Mouse (Mus musculus) neural tube, embryonic 15.5 days (tissue): ENCODE measurements around the gene Zfp472. TPM values are rescaled to one million over a fixed set of nuclear protein-coding genes. Genes with fewer than 3 reads are reported as not detected.

Experiments
- ATAC-seq: fragments of 200-750 bp; cut with Nextera tagmentation; 2 replicates; pipeline ENCODE4 v1.8.0; 2017; ENCODE audit warnings: mild to moderate bottlenecking, moderate TSS enrichment, moderate library complexity; ENCODE audit not compliant: low FRiP score
- H3K27ac ChIP-seq: fragments of 300-500 bp; sonication (generic); replicated peaks from 2 replicates; pipeline ENCODE4 v1.5.1; 2015; ENCODE audit warnings: mild to moderate bottlenecking, inconsistent platforms
- H3K27me3 ChIP-seq: fragments of 300-500 bp; sonication (generic); replicated peaks from 2 replicates; pipeline ENCODE4 v1.6.1; 2015; ENCODE audit warnings: inconsistent platforms
- H3K36me3 ChIP-seq: fragments of 300-500 bp; sonication (generic); 2 replicates; pipeline ENCODE4 v1.6.1; 2015; ENCODE audit warnings: inconsistent platforms
- H3K4me1 ChIP-seq: fragments of 300-500 bp; sonication (generic); 2 replicates; pipeline ENCODE4 v1.6.1; 2015; ENCODE audit warnings: inconsistent platforms
- H3K4me2 ChIP-seq: fragments of 300-500 bp; sonication (generic); 2 replicates; pipeline ENCODE4 v1.6.1; 2015; ENCODE audit warnings: inconsistent platforms, mild to moderate bottlenecking, moderate library complexity
- H3K4me3 ChIP-seq: fragments of 300-500 bp; sonication (generic); replicated peaks from 2 replicates; pipeline ENCODE4 v1.5.1; 2015; ENCODE audit warnings: mild to moderate bottlenecking, inconsistent platforms
- H3K9ac ChIP-seq: fragments of 300-500 bp; sonication (generic); replicated peaks from 2 replicates; pipeline ENCODE4 v1.6.1; 2015; ENCODE audit warnings: mild to moderate bottlenecking, inconsistent platforms
- H3K9me3 ChIP-seq: fragments of 300-500 bp; sonication (generic); replicated peaks from 2 replicates; pipeline ENCODE4 v1.6.1; 2016; ENCODE audit warnings: inconsistent platforms
- WGBS: fragments of 180-500 bp; shearing (Covaris S2); methylation state at CpG from one replicate; pipeline ENCODE4 v1.1.7; 2015; ENCODE audit warnings: mixed read lengths; 5-methylcytosine and 5-hydroxymethylcytosine counted together
- polyA plus RNA-seq: library from polyadenylated mRNA; unstranded; fragments of >200 nt; fragmentation: Nextera tagmentation; extraction: Ambion mirVana; gene quantifications from 2 replicates; pipeline ENCODE4 v1.2.1, GENCODE M21; 2015

Zfp472 gene
- polyA plus RNA-seq, 1 experiment from 2014 or later = 8.5 TPM

- H3K4me1 ChIP-seq = peaks cover 17% of the 10 kb centered on the region
- 38% methylated on average over 12 of the region's 12 CpGs for WGBS
- peak within 1 kb of the TSS; percentile 45 for H3K9ac ChIP-seq
- no peaks in the 10 kb centered on the region for H3K36me3 ChIP-seq
- no peaks in the 10 kb centered on the region for H3K27me3 ChIP-seq
- peak; percentile 95 for ATAC-seq
- no peaks in the 10 kb centered on the region for H3K9me3 ChIP-seq
- H3K27ac ChIP-seq = peak within 1 kb of the TSS; percentile 70
- peak within 1 kb of the TSS; percentile 75 for H3K4me2 ChIP-seq
- H3K4me3 ChIP-seq = peak within 1 kb of the TSS; percentile 50
Measured at GRCm38 (mm10) chr17:32947215-32947914, 18.2 kb upstream of the Zfp472 start, which contains the start of gene Cyp4f13. Gene Cyp4f13, minus strand, starts transcription at chr17:32947402.

GRCm38 (mm10) chr17:32950136-32950535, 15.5 kb upstream of the Zfp472 start:
- H3K4me1 ChIP-seq = peaks cover 17% of the 10 kb centered on the region
- ATAC-seq = no peak
- H3K27me3 ChIP-seq = no peaks in the 10 kb centered on the region
- no peaks in the 10 kb centered on the region for H3K36me3 ChIP-seq
- H3K27ac ChIP-seq = no peak overlapping the region
- H3K4me3 ChIP-seq = no peak overlapping the region
- no peak overlapping the region for H3K9ac ChIP-seq
- no peak overlapping the region for H3K4me2 ChIP-seq
- 90% methylated on average over 3 of the region's 3 CpGs for WGBS
- no peaks in the 10 kb centered on the region for H3K9me3 ChIP-seq

GRCm38 (mm10) chr17:32951006-32951405, 14.6 kb upstream of the Zfp472 start:
- ATAC-seq = no peak
- H3K4me3 ChIP-seq = no peak overlapping the region
- WGBS = 79% methylated on average over 11 of the region's 11 CpGs

GRCm38 (mm10) chr17:32951441-32951840, 14.2 kb upstream of the Zfp472 start:
- no peaks in the 10 kb centered on the region for H3K36me3 ChIP-seq
- no peaks in the 10 kb centered on the region for H3K9me3 ChIP-seq
- H3K9ac ChIP-seq = no peak overlapping the region
- WGBS = 36% methylated on average over 16 of the region's 16 CpGs
- peaks cover 14% of the 10 kb centered on the region for H3K4me1 ChIP-seq
- H3K27ac ChIP-seq = no peak overlapping the region
- no peak for ATAC-seq
- H3K27me3 ChIP-seq = no peaks in the 10 kb centered on the region
- peak overlapping the region; percentile 12; the same call in 1 of the 2 replicates for H3K4me2 ChIP-seq
- no peak overlapping the region for H3K4me3 ChIP-seq

More at GRCm38 (mm10) chr17:32951006-32951405, 14.6 kb upstream of the Zfp472 start:
- H3K4me1 ChIP-seq = peaks cover 17% of the 10 kb centered on the region
- no peak overlapping the region for H3K9ac ChIP-seq
- H3K4me2 ChIP-seq = no peak overlapping the region
- H3K36me3 ChIP-seq = no peaks in the 10 kb centered on the region
- H3K9me3 ChIP-seq = no peaks in the 10 kb centered on the region
- H3K27me3 ChIP-seq = no peaks in the 10 kb centered on the region
- no peak overlapping the region for H3K27ac ChIP-seq

- H3K27me3 ChIP-seq = no peaks in the 10 kb centered on the region
- WGBS = under 1% methylated on average over 14 of the region's 14 CpGs
- no peaks in the 10 kb centered on the region for H3K9me3 ChIP-seq
- peak overlapping the region; percentile 87 for H3K4me3 ChIP-seq
- H3K36me3 ChIP-seq = no peaks in the 10 kb centered on the region
- H3K4me2 ChIP-seq = peak overlapping the region; percentile 87
- H3K27ac ChIP-seq = peak overlapping the region; percentile 60; the same call in 1 of the 2 replicates
- peak overlapping the region; percentile 67 for H3K9ac ChIP-seq
- ATAC-seq = peak; percentile 70
- H3K4me1 ChIP-seq = peaks cover 18% of the 10 kb centered on the region
Measured at GRCm38 (mm10) chr17:32965253-32965622, 376 bp upstream of the Zfp472 start.

- H3K4me3 ChIP-seq = no peak overlapping the region
- H3K9me3 ChIP-seq = 0 out of 2 replicates have a peak, but pooled peaks cover 6% of the 10 kb centered on the region
- H3K36me3 ChIP-seq = peaks cover 39% of the 10 kb centered on the region
- H3K27ac ChIP-seq = no peak overlapping the region
- no peaks in the 10 kb centered on the region for H3K27me3 ChIP-seq
- no peak overlapping the region for H3K4me2 ChIP-seq
- WGBS = 96% methylated on average over 4 of the region's 4 CpGs
- no peak for ATAC-seq
- H3K4me1 ChIP-seq = no peaks in the 10 kb centered on the region
- no peak overlapping the region for H3K9ac ChIP-seq
Measured at GRCm38 (mm10) chr17:32981361-32981760, 15.7 kb downstream of the Zfp472 start.

GRCm38 (mm10) chr17:32986301-32986700, 20.7 kb downstream of the Zfp472 start:
- 78% methylated on average over 4 of the region's 4 CpGs for WGBS
- ATAC-seq = no peak

GRCm38 (mm10) chr17:32991965-32992698, 26.5 kb downstream of the Zfp472 start:
- Histone ChIP-seq H3K9me3 (no peaks in the 10 kb centered on the region), H3K27ac (no peak overlapping the region), H3K36me3 (peaks cover 25% of the 10 kb centered on the region), H3K27me3 (no peaks in the 10 kb centered on the region), H3K4me1 (peaks cover 17% of the 10 kb centered on the region), H3K4me3 (peak overlapping the region; percentile 54), H3K9ac (0 out of 2 replicates have a peak overlapping the region, but pooled peaks have one; percentile 59), H3K4me2 (peak overlapping the region; percentile 81)
- WGBS = 74% methylated on average over 12 of the region's 12 CpGs
- no peak for ATAC-seq

More at GRCm38 (mm10) chr17:32986301-32986700, 20.7 kb downstream of the Zfp472 start:
- peaks cover 2% of the 10 kb centered on the region; the same call in 1 of the 2 replicates for H3K36me3 ChIP-seq
- H3K9ac ChIP-seq = no peak overlapping the region
- no peak overlapping the region for H3K4me2 ChIP-seq
- H3K27ac ChIP-seq = no peak overlapping the region
- H3K9me3 ChIP-seq = no peaks in the 10 kb centered on the region
- no peak overlapping the region for H3K4me3 ChIP-seq
- H3K4me1 ChIP-seq = no peaks in the 10 kb centered on the region
- H3K27me3 ChIP-seq = no peaks in the 10 kb centered on the region

GRCm38 (mm10) chr17:32992699-32993474, 27.3 kb downstream of the Zfp472 start, which contains the start of gene Zfp952:
Gene Zfp952, plus strand, starts transcription at chr17:32993129.
- peaks cover 30% of the 10 kb centered on the region for H3K36me3 ChIP-seq

GRCm38 (mm10) chr17:32998492-32998891, 32.9 kb downstream of the Zfp472 start:
- WGBS = 95% methylated on average over 2 of the region's 2 CpGs
- Histone ChIP-seq H3K27ac (no peak overlapping the region), H3K27me3 (no peaks in the 10 kb centered on the region), H3K4me2 (no peak overlapping the region), H3K4me1 (peaks cover 10% of the 10 kb centered on the region), H3K9ac (no peak overlapping the region), H3K36me3 (peaks cover 79% of the 10 kb centered on the region), H3K4me3 (no peak overlapping the region), H3K9me3 (peaks cover 13% of the 10 kb centered on the region; the same call in 1 of the 2 replicates)
- no peak for ATAC-seq

More at GRCm38 (mm10) chr17:32992699-32993474, 27.3 kb downstream of the Zfp472 start, which contains the start of gene Zfp952:
- Histone ChIP-seq H3K4me3 (peak within 1 kb of the TSS; percentile 54), H3K9me3 (no peaks in the 10 kb centered on the region), H3K4me2 (peak within 1 kb of the TSS; percentile 81), H3K27ac (peak within 1 kb of the TSS; percentile 80), H3K9ac (peak within 1 kb of the TSS; percentile 59), H3K27me3 (no peaks in the 10 kb centered on the region), H3K4me1 (peaks cover 17% of the 10 kb centered on the region)
- ATAC-seq = peak; percentile 99
- WGBS = under 1% methylated on average over 21 of the region's 21 CpGs

GRCm38 (mm10) chr17:33008337-33008736, 42.7 kb downstream of the Zfp472 start:
- no peak overlapping the region for H3K4me2 ChIP-seq
- peaks cover 26% of the 10 kb centered on the region for H3K36me3 ChIP-seq
- no peaks in the 10 kb centered on the region for H3K4me1 ChIP-seq
- H3K9ac ChIP-seq = no peak overlapping the region
- no peak for ATAC-seq
- no peaks in the 10 kb centered on the region for H3K27me3 ChIP-seq
- 50% methylated on average over 9 of the region's 9 CpGs for WGBS
- peaks cover 12% of the 10 kb centered on the region; the same call in 1 of the 2 replicates for H3K9me3 ChIP-seq
- no peak overlapping the region for H3K27ac ChIP-seq
- no peak overlapping the region for H3K4me3 ChIP-seq
